15 mouse cellular contexts compared by ENCODE assay signal in the genomic region with DNA sequence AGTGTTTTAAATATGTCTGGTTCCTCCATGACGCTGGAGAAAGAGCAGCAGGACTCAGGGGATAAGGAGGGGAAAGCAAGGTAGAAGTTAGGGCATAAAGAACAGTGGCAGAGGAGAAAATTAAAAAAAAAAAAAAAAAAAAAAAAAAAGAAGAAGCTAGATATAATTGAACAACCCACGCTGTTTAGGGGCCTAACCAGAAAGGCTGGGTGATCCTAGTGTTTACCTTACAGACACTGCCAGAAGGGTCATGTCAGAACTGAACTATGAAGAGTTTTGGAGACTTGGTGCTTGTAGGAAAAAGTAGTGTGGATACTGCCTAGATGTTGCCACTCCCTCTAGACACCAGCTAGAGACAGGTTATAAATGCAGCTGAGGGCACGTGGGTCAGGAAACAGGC. TPM values are rescaled to one million over a fixed set of nuclear protein-coding genes. Genes with fewer than 3 reads are reported as not detected.
DNase-seq lines count a peak whose midpoint lies in the region; ATAC-seq and TF ChIP-seq lines count a peak whose summit lies in the region.
"Had no signal": no experiment of that assay in that cellular context is flagged by ENCODE, and none has a peak within 500 bp of the region (broad histone marks: within the 10 kb centered on the region; RNA-seq: fewer than 3 reads in every experiment).

No protein-coding gene starts in this region.

- no peaks in the 10 kb centered on the region for H3K36me3 ChIP-seq in testis, adult 2 months (ENCODE audit: control insufficient read depth, insufficient read depth, low read length)
- H3K36me3 ChIP-seq in forebrain, postnatal 0 days (ENCODE audit: insufficient read depth), result no peaks in the 10 kb centered on the region
- H3K36me3 ChIP-seq in limb, embryonic 14.5 days (ENCODE audit: control insufficient read depth, insufficient read depth, low read length), result no peaks in the 10 kb centered on the region
- H3K36me3 ChIP-seq in neural tube, embryonic 15.5 days, result no peaks in the 10 kb centered on the region

- H3K27ac ChIP-seq in testis, adult 2 months (ENCODE audit: control insufficient read depth, insufficient read depth, low read depth, low read length), result no peak overlapping the region
- peak overlapping the region; percentile 35; the same call in 1 of the 2 replicates for H3K27ac ChIP-seq in forebrain, postnatal 0 days (ENCODE audit: low read depth, low read length)
- H3K27ac ChIP-seq in limb, embryonic 14.5 days (replicated peaks; ENCODE audit: low read depth, low read length), result no peak overlapping the region
- H3K27ac ChIP-seq in neural tube, embryonic 15.5 days (replicated peaks), result peak overlapping the region; percentile 41; the same call in 1 of the 2 replicates
- H3K27ac ChIP-seq: liver, embryonic 14.5 days had no signal

- DNase-seq in testis, postnatal 10 days (ENCODE audit: low spot score), result no peak
- DNase-seq in forebrain, postnatal 0 days, result no peak
- no peak for DNase-seq in limb, embryonic 14.5 days (ENCODE audit: low spot score)
- DNase-seq in right cerebral cortex, adult 2 months (ENCODE audit: low spot score in 2 of 2), result no peak
- DNase-seq in cerebellum, adult 11-12 months, result no peak
- DNase-seq in spleen, postnatal 36 days (ENCODE audit: low spot score in 2 of 2), result no peak
- DNase-seq: gastrocnemius, postnatal 36 days; heart, postnatal 10 days; thymus, postnatal 36 days had no signal

- TF ChIP-seq POLR2A in testis, adult 2 months (IDR thresholded peaks at IDR 0.05; ENCODE audit: control insufficient read depth, low read depth, low read length), result no peak
- no peak for TF ChIP-seq POLR2A in limb, embryonic 14.5 days (IDR thresholded peaks at IDR 0.05; ENCODE audit: borderline replicate concordance, extremely low read depth, insufficient read depth, insufficient read length)

- peak overlapping the region; percentile 7; the same call in 1 of the 2 replicates for H3K4me3 ChIP-seq in testis, adult 2 months (ENCODE audit: control insufficient read depth, low read depth, low read length)
- H3K4me3 ChIP-seq in forebrain, postnatal 0 days (ENCODE audit: low read depth, low read length), result peak overlapping the region; percentile 48; the same call in 1 of the 2 replicates
- H3K4me3 ChIP-seq in limb, embryonic 14.5 days (replicated peaks; ENCODE audit: low read length), result peak overlapping the region; percentile 18; the same call in 1 of the 2 replicates
- peak overlapping the region; percentile 47 for H3K4me3 ChIP-seq in neural tube, embryonic 15.5 days (replicated peaks)
- H3K4me3 ChIP-seq: erythroblast, embryonic 14.5 days had no signal

- H3K4me1 ChIP-seq in testis, adult 2 months (ENCODE audit: control insufficient read depth, insufficient read depth, low read length), result peaks cover 3% of the 10 kb centered on the region
- 0 out of 2 replicates have a peak, but pooled peaks cover 5% of the 10 kb centered on the region for H3K4me1 ChIP-seq in forebrain, postnatal 0 days (ENCODE audit: insufficient read depth)
- H3K4me1 ChIP-seq in limb, embryonic 14.5 days (ENCODE audit: control insufficient read depth, insufficient read depth, low read length), result peaks cover 14% of the 10 kb centered on the region
- peaks cover 23% of the 10 kb centered on the region for H3K4me1 ChIP-seq in neural tube, embryonic 15.5 days

- H3K4me2 ChIP-seq in forebrain, postnatal 0 days (ENCODE audit: low read depth), result peak overlapping the region; percentile 69
- peak overlapping the region; percentile 86; the same call in 1 of the 2 replicates for H3K4me2 ChIP-seq in limb, embryonic 14.5 days (replicated peaks; ENCODE audit: low read depth, low read length, severe bottlenecking)
- peak overlapping the region; percentile 81 for H3K4me2 ChIP-seq in neural tube, embryonic 15.5 days

- H3K9me3 ChIP-seq in forebrain, postnatal 0 days (ENCODE audit: low read length), result no peaks in the 10 kb centered on the region
- no peaks in the 10 kb centered on the region for H3K9me3 ChIP-seq in limb, embryonic 14.5 days (ENCODE audit: control insufficient read depth, low read length)
- no peaks in the 10 kb centered on the region for H3K9me3 ChIP-seq in neural tube, embryonic 15.5 days (replicated peaks)

- no peak for ATAC-seq in forebrain, postnatal 0 days
- ATAC-seq in limb, embryonic 14.5 days (ENCODE audit: low FRiP score, low read depth), result no peak
- ATAC-seq in neural tube, embryonic 15.5 days (ENCODE audit: low FRiP score), result no peak
- ATAC-seq: CD4-positive, CD25-positive, alpha-beta regulatory T cell, adult 4 months had no signal

- no peak for TF ChIP-seq CTCF in testis, adult 2 months (IDR thresholded peaks at IDR 0.05; ENCODE audit: control insufficient read depth, insufficient read depth, insufficient replicate concordance, low read depth, low read length)
- no peak for TF ChIP-seq CTCF in forebrain, postnatal 0 days (IDR thresholded peaks at IDR 0.05; ENCODE audit: low read depth)

- 39% methylated on average over 3 of the region's 3 CpGs for WGBS in forebrain, postnatal 0 days
- 42% methylated on average over 3 of the region's 3 CpGs for WGBS in limb, embryonic 14.5 days
- WGBS in neural tube, embryonic 15.5 days, result 31% methylated on average over 3 of the region's 3 CpGs

- H3K27me3 ChIP-seq in testis, adult 2 months (ENCODE audit: control insufficient read depth, insufficient read depth, low read length), result peaks cover 8% of the 10 kb centered on the region; the same call in 1 of the 2 replicates
- H3K27me3 ChIP-seq in forebrain, postnatal 0 days (ENCODE audit: insufficient read depth, low read length), result peaks cover 42% of the 10 kb centered on the region
- H3K27me3 ChIP-seq in limb, embryonic 14.5 days (ENCODE audit: control insufficient read depth, insufficient read depth, low read length), result peaks cover 50% of the 10 kb centered on the region
- peaks cover 58% of the 10 kb centered on the region for H3K27me3 ChIP-seq in neural tube, embryonic 15.5 days (replicated peaks)

- peak overlapping the region; percentile 33; the same call in 1 of the 2 replicates for H3K9ac ChIP-seq in forebrain, postnatal 0 days
- no peak overlapping the region for H3K9ac ChIP-seq in limb, embryonic 14.5 days (ENCODE audit: low read depth, low read length, severe bottlenecking)
- peak overlapping the region; percentile 14; the same call in 1 of the 2 replicates for H3K9ac ChIP-seq in neural tube, embryonic 15.5 days (replicated peaks)
- H3K9ac ChIP-seq: liver, embryonic 14.5 days had no signal

RNA-seq across cellular contexts. Expression of a gene that starts 4.0 kb away (rescaled TPM):
- 24.9 and 27.7 TPM in 2 replicates for polyA plus RNA-seq in testis, adult 2 months (2012; rRNA removed)
- 13.9 and 22.8 TPM in 2 replicates for total RNA-seq in forebrain, postnatal 0 days (2014; rRNA removed)
- 5.1 and 13.8 TPM in 2 replicates for polyA plus RNA-seq in forebrain, postnatal 0 days (2015; fragmentation: Nextera tagmentation; extraction: Ambion mirVana)
- polyA plus RNA-seq in limb, embryonic 14.5 days (2012; rRNA removed), result 0.47 and 1.3 TPM in 2 replicates
- polyA plus RNA-seq in limb, embryonic 14.5 days (2014; fragmentation: Nextera tagmentation; extraction: Ambion mirVana), result 0.76 and 0.94 TPM in 2 replicates
- 3.9 and 6.2 TPM in 2 replicates for polyA plus RNA-seq in neural tube, embryonic 15.5 days (2015; fragmentation: Nextera tagmentation; extraction: Ambion mirVana)
- total RNA-seq: gastrocnemius, postnatal 36 days; heart, postnatal 10 days had no signal
- polyA plus RNA-seq: CD4-positive, CD25-positive, alpha-beta regulatory T cell, adult 4 months; liver, embryonic 14.5 days had no signal

RNA-seq across cellular contexts. Expression of a gene that starts 10.6 kb away (rescaled TPM):
- not detected in 2 replicates for polyA plus RNA-seq in testis, adult 2 months (2012; rRNA removed)
- 0.33 and 0.38 TPM in 2 replicates for total RNA-seq in forebrain, postnatal 0 days (2014; rRNA removed)
- polyA plus RNA-seq in forebrain, postnatal 0 days (2015; fragmentation: Nextera tagmentation; extraction: Ambion mirVana), result 0.12 TPM in 1 of 2 replicates, not detected in the other
- polyA plus RNA-seq in limb, embryonic 14.5 days (2012; rRNA removed), result not detected in 2 replicates
- 0.25 TPM in 1 of 2 replicates, not detected in the other for polyA plus RNA-seq in limb, embryonic 14.5 days (2014; fragmentation: Nextera tagmentation; extraction: Ambion mirVana)
- 0.14 and 0.60 TPM in 2 replicates for polyA plus RNA-seq in neural tube, embryonic 15.5 days (2015; fragmentation: Nextera tagmentation; extraction: Ambion mirVana)
- total RNA-seq: gastrocnemius, postnatal 36 days; heart, postnatal 10 days had no signal
- polyA plus RNA-seq: CD4-positive, CD25-positive, alpha-beta regulatory T cell, adult 4 months; erythroblast, embryonic 14.5 days; kidney, embryonic 14.5 days; liver, embryonic 14.5 days had no signal

RNA-seq across cellular contexts. Expression of a gene that starts 13.7 kb away (rescaled TPM):
- polyA plus RNA-seq in testis, adult 2 months (2012; rRNA removed), result 0.05 TPM in 1 of 2 replicates, not detected in the other
- 44.9 and 105 TPM in 2 replicates for total RNA-seq in forebrain, postnatal 0 days (2014; rRNA removed)
- polyA plus RNA-seq in forebrain, postnatal 0 days (2015; fragmentation: Nextera tagmentation; extraction: Ambion mirVana), result 9.6 and 16.3 TPM in 2 replicates
- 4.0 and 6.0 TPM in 2 replicates for polyA plus RNA-seq in limb, embryonic 14.5 days (2012; rRNA removed)
- polyA plus RNA-seq in limb, embryonic 14.5 days (2014; fragmentation: Nextera tagmentation; extraction: Ambion mirVana), result 0.80 and 1.1 TPM in 2 replicates
- 5.1 and 6.8 TPM in 2 replicates for polyA plus RNA-seq in neural tube, embryonic 15.5 days (2015; fragmentation: Nextera tagmentation; extraction: Ambion mirVana)
- total RNA-seq: gastrocnemius, postnatal 36 days; heart, postnatal 10 days had no signal
- polyA plus RNA-seq: CD4-positive, CD25-positive, alpha-beta regulatory T cell, adult 4 months; erythroblast, embryonic 14.5 days; kidney, embryonic 14.5 days had no signal

RNA-seq across cellular contexts. Expression of a gene that starts 28.9 kb away (rescaled TPM):
- not detected in 2 replicates for polyA plus RNA-seq in testis, adult 2 months (2012; rRNA removed)
- total RNA-seq in forebrain, postnatal 0 days (2014; rRNA removed), result 0.15 and 1.0 TPM in 2 replicates
- polyA plus RNA-seq in forebrain, postnatal 0 days (2015; fragmentation: Nextera tagmentation; extraction: Ambion mirVana), result 0.23 TPM in 1 of 2 replicates, not detected in the other
- polyA plus RNA-seq in limb, embryonic 14.5 days (2012; rRNA removed), result not detected in 2 replicates
- polyA plus RNA-seq in limb, embryonic 14.5 days (2014; fragmentation: Nextera tagmentation; extraction: Ambion mirVana), result 0.12 TPM in 1 of 2 replicates, not detected in the other
- 0.23 and 0.27 TPM in 2 replicates for polyA plus RNA-seq in neural tube, embryonic 15.5 days (2015; fragmentation: Nextera tagmentation; extraction: Ambion mirVana)
- total RNA-seq: gastrocnemius, postnatal 36 days; heart, postnatal 10 days had no signal
- polyA plus RNA-seq: CD4-positive, CD25-positive, alpha-beta regulatory T cell, adult 4 months; erythroblast, embryonic 14.5 days; kidney, embryonic 14.5 days; liver, embryonic 14.5 days had no signal

Comparison
In these comparisons a context has a peak if more than half of its experiments do, and no peak if none do; other contexts are left out.
1. H3K27ac ChIP-seq: peak in forebrain, postnatal 0 days (single experiment) and neural tube, embryonic 15.5 days (single experiment); none in testis, adult 2 months (single experiment) and limb, embryonic 14.5 days (single experiment).
2. Peak in every context shown above with its lines, with median percentiles within 50 percentile points of each other: H3K4me3 ChIP-seq and H3K4me2 ChIP-seq.